Mouse (Mus musculus) left cerebral cortex, postnatal 25 days (tissue): ENCODE data around the gene Rbm4. TPM values are rescaled to one million over a fixed set of nuclear protein-coding genes. Genes with fewer than 3 reads are reported as not detected.
"Not testable (repeated sequence)": the region's sequence is repeated elsewhere in the genome, so short reads cannot be mapped to it uniquely, and the experiment has no call there.

Experiments
- DNase-seq, 2 experiments: peaks; one replicate each; pipeline ENCODE4 v3.0.0; 2022; ENCODE audit warnings: low spot score in 2 of 2, mixed read lengths in 1 of 2
- intact Hi-C: fragments of 180-260 bp; cut with DNase I; formaldehyde crosslinking; loops from one replicate; pipeline ENCODE4 v1.15.1; 2025
- total RNA-seq, 2 experiments: library from RNA; stranded (reverse); gene quantifications; 2 replicates each; pipeline ENCODE4 v1.2.3; 2021

The Rbm4 gene
- 10 to 100 TPM; 74.8 to 76.3 TPM for total RNA-seq

DNA sequence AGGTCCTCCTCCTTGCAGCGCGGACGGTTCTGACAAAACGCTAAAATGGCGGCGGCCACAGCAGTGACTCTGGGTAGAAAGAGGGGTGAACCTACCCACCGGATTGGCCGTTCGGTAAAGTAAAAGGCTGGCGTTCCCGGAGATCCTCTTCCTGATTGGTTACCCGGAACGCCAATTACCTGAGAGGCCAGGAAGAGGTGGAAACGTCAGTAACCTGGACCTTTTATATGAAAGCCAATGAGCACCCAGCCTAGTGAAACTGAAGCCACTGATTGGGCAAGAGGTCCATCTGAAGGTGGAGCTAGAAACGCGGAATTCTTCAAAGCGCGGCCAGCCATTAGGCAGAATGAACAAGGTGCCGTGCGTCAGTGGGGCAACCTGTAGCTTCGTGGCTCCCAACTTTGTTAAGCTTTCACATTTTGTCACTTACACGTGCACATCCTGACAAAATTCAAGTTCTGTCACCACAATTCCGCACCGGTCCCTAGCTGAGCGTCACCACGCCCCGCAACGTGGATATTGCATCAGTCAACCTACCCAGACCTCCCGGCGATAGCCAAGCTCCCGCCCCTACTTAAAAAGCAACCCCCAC, at the start of gene Rbm4:
Gene Rbm4, minus strand, starts transcription at position 71 of the 592 bp plus-strand sequence.
- DNase-seq, result peak; percentile 98 to 100
- intact Hi-C loops, result no loop called here

DNA sequence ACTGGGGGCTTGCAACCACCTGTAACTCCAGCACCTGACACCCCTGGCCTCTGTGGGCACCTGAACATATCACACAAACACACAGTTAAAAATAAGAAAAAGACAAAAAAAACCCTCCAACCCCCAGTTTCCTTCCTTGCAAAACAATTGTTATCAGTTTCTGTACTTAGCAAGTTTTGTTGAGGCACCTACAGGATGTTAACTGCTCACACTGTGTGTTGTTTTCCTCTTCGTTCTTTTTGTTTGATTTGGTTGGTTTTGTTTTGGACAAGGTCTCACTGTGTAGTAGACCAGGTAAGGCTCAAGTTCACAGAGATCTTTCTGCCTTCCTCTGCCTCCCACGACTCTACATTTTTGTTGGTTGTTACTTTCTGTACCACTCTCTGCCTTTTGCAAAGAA, 48.9 kb upstream of the Rbm4 start:
- intact Hi-C loops, result no loop called here
- DNase-seq, result no peak

DNA sequence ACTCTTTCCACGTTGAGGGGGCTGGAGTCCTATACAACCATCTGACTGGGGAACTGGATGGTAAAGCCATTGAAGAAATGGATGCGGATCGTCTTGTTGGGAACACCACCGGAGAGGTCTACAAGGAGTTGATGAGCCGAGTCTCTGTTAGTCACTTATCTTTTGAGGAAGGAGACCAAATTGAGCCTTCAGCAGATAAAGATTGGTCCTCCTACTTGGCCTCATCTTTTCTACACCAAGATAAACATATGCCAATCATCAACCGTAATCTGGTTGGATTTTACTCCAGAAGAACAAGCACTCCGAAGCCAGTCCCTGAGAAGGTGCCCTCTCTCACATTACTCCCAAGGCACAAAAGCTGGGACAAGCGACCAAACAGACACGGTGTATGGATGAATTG, 47.1 kb upstream of the Rbm4 start:
- intact Hi-C loops, result no loop called here
- no peak for DNase-seq

DNA sequence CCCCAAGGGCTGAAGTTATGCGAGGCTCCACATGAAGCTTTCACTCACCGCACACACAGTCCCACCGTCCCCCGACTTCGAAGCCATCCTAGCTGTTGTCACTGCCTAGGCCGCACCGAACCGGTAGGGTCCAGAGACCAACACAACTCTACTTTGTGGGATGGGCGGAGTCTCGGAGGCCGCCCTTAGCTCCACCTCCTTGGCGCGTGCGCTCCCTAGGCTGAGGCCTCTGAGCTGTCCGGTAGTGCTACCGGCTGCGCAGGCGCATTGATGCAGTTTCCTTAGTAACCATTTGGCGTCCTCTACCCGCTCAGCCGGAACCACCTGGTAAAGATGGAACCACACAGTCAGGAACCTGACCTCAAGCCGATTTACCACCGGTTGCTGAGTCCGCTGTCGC, 45.4 kb upstream of the Rbm4 start, which contains the start of the genes Ccs and Ccdc87:
Gene Ccs, minus strand, starts transcription at position 184 of the 400 bp plus-strand sequence.
Gene Ccdc87, plus strand, starts transcription at position 218 of the 400 bp plus-strand sequence.
- intact Hi-C loops, result no loop called here
- DNase-seq, result peak; percentile 97 to 98

DNA sequence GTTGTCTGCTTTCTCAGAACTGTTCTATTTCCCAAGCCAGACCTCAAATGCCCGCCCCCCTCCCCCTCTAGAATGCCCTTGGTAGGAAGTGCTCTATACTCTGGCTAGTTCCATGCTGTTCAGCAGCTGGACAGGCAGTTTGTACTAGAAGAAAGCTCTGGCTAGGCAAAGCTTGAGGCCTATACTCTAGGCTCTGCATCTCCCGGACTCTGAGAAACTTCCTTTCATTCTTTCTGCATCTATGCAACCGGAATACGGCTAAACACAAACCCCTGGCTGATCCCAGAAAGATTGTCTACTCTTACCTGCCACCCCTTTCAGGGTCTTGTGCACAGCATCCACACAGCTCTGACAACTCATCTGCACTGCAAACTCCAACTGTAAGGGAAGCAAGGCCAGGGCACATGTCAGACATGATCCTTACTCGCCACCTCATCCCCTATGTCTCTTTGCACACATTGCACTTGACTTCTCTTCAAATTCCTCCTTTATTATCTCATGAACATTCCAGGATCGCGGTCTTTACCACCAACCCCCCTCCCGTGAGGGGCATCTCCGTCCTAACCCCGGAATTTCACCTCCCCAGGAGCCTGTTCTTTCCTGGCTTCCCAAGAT, 44.9 kb upstream of the Rbm4 start:
- DNase-seq, result no peak
- intact Hi-C loops, result no loop called here

DNA sequence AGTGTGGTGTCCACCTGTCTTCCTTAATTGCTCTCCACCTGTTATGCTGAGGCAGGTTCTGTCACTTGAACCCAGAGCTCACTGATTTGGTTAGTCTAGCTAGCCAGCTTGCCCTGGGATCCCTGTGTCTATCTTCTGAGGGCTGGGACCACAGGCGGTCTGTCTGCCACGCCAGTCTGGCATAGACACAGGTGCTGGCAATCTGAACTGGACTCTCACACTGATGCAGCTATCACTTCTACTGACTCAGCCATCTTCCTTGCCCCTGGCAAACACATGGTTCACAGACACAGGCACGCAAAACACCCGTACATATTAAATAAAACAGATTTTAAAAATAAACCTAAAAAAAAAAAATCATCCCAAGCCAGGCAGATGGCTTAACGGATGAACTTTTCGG, 43.3 kb upstream of the Rbm4 start:
- DNase-seq, result no peak
- intact Hi-C loops, result no loop called here

DNA sequence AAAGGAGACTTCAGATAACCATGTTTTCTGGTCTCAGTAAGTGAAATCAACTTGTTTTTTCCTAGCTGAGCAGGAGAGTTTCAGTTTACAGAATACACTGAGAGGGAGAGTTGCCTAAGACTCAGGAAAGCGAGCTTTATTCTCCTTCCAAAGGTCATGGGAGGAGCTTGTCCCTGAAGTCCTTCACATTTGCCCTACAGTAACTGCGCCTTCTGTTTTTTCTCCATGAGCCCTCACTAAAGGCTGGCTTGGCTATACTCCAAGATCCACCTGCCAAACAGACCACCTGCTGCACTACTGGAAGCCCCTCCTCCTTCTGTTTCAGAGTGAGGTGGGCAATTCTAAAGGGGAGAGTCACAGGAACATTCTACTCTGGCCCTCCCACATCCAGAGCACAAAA, 42.4 kb upstream of the Rbm4 start:
- intact Hi-C loops, result no loop called here
- no peak for DNase-seq

DNA sequence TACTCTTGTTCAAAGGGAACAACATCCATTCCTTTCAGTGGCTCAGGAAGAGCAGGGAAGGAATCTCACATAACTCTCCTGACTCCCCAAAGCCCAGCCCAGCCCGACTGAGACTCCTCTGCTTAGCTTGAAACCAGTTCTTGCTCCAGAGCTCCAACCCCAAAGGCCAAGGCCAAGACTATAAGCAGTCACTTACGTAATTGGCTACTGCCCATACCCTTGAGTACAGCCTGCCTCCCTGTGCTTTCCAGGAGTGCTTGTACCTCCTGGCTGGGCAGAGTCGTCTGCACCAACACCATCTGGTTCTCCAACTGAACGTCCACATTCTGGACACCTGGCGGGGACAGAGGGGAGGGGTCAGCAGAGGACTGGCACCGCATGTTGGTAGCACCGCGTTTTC, 40.3 kb upstream of the Rbm4 start:
- no peak for DNase-seq
- intact Hi-C loops, result no loop called here

DNA sequence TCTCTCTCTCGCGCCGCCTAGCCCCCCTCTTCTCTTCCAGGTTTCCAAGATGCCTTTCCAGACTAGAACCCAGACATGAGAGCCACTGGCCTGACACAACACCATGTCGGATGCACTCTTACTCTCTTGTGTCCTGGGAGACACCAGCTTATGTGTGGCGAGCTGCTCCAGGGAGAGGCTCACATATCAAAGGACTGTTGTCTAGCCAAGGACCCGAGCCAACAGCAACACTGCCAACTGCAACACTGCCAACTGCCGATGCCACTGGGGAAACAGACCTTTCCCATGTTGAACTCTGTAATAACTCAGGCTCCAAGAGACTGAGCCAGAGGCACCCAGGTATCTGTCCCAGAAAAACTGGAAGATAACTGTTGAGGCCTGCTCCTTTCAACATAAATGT, 35.5 kb upstream of the Rbm4 start:
- DNase-seq, result peak; percentile 11 to 22
- intact Hi-C loops, result no loop called here

DNA sequence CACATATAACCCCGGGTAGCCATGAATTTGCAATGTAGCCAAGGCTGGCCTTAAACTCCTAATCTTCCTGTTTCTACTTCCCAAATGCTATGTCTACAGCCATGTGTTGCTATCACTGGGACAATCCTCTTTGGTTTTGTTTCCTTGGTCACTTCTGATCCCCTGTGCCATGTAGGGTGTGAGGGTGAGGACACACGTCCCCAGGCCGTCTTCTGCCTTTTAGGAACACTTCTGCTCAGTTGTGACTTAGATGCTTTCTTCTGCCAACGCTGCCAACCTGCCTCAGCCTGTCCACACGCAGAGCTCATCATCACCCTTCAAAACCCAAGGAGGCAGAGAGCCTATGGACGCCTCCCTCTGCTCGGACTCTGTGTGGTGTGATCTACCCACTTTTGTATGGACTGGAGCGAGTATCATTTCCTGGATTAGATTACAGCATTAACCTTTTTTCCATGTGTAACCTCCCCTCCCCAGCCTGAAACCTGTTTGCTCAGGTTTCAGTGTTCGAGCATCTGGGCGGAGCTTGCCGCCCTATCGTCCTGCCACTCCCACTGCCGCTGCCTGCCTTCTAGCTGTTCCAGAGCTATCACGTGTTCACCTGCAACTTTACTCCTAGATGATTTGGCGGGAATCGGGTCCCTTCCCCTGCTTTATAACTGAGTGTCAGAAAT, 34.9 kb upstream of the Rbm4 start:
- intact Hi-C loops, result no loop called here
- DNase-seq, result no peak

DNA sequence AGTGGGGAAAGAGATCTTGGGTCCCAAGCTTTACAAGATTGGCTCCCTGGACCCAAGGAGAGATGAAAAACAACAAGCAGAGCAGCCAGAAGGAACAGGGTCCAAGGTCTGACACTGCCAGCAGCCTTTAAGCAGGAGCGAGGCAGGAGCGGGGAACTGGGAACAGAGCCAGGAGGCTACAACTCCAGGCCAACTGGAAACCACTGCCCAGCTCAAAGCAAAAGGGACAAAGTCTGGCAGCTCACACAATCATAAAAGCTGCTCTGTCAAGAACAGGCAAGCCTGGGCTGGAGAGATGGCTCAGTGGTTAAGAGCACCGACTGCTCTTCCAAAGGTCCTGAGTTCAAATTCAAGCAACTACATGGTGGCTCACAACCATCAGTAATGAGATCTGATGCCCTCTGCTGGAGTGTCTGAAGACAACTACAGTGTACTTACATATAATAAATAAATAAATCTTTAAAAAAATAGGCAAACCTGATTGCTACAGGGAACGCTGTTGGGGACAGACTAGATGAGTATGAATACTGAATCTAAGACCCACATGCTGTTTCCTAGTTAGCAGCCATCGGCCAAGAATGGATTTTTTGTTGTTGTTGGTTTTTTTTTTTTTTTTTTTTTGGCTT, 27.1 kb upstream of the Rbm4 start:
- peak; percentile 55 to 78 for DNase-seq
- intact Hi-C loops, result no loop called here

DNA sequence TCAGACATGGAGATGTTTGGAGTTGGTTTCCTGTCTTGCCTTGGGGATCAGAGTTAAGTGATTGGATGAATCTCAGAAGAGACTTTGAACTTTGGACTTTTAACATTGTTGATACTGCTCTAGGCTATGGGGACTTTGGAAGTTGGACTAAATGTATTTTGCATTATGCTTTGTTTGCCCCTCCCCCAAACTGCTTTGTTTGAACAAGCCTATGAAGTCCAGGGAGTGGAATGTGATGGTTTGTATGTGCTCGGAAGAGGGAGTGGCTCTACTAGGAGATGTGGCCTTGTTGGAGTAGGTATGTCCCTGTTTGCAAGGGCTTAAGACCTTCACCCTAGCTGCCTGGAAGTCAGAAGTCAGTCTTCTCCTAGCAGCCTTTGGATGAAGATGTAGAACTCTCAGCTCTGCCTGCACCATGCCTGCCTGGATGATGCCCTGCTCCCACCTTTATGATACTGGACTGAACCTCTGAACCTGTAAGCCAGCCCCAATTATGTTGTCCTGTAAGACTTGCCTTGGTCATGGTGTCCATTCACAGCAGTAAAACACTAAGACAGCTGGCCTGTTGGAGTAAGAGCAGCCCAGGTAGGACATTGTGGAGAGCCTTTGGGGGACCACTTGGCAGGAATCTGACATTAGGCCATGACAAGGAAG, 23.6 kb upstream of the Rbm4 start:
- DNase-seq, result no peak
- intact Hi-C loops, result no loop called here

DNA sequence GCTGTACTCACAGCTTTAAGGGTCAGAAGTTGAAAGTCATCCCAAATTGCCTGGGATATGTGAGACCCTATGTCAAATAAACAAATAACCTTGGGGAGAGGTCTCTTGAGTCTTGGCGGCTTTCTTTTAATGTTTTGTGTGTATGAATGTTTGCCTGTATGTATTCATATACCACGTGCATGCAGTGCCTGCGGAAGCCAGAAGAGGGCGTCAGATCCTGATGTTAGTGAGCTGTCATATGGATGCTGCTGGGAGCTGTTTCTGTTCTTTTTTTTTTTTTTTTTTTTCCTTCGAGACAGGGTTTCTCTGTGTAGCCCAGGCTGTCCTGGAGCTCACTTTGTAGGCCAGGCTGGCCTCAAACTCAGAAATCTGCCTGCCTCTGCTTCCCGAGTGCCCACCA, 19.3 kb upstream of the Rbm4 start:
- intact Hi-C loops, result no loop called here
- no peak for DNase-seq

DNA sequence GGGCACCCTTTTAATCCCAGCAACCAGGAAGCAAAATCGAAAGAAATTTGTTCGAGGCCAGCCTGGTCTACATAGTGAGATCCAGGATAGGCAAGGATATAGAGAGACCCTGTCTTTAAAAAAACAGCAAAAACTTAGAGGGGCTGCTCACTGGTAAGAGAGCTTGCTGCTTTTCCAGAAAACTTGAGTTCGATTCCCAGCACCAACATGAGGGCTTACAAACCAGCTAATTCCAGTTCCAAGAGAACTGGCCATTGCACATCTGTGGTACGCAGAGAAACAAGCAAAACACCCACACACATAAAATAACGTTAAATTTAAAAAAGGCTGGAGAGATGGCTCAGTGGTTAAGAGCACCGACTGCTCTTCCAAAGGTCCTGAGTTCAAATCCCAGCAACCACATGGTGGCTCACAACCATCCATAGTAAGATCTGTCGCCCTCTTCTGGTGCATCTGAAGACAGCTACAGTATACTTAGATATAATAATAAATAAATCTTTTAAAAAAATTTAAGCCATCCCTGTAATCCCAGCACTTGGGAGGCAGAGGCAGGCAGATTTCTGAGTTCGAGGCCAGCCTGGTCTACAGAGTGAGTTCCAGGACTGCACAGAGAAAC, 18.7 kb upstream of the Rbm4 start:
- intact Hi-C loops, DNase-seq: not testable (repeated sequence)

DNA sequence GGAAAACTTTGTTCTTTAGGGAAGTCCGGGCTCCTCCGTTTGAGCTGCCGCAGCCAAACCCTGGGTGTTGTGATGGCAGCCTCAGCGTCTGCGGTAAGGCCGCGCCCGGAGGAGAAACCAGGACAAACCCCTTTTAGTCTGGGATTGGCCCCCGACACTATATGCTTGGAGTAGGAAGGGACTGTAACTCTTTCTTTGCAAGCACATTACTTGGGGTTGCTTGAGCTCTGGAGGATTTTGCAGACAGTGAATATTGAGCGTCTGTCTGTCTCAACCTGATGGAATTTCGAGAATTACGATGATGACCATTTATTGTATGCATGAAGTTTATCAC, 18.2 kb upstream of the Rbm4 start:
- intact Hi-C loops, result loop anchor here (1.0 kb wide), 1 partner anchor 56 kb away; the partner anchor contains the start of gene Rbm4b
- DNase-seq, result no peak

DNA sequence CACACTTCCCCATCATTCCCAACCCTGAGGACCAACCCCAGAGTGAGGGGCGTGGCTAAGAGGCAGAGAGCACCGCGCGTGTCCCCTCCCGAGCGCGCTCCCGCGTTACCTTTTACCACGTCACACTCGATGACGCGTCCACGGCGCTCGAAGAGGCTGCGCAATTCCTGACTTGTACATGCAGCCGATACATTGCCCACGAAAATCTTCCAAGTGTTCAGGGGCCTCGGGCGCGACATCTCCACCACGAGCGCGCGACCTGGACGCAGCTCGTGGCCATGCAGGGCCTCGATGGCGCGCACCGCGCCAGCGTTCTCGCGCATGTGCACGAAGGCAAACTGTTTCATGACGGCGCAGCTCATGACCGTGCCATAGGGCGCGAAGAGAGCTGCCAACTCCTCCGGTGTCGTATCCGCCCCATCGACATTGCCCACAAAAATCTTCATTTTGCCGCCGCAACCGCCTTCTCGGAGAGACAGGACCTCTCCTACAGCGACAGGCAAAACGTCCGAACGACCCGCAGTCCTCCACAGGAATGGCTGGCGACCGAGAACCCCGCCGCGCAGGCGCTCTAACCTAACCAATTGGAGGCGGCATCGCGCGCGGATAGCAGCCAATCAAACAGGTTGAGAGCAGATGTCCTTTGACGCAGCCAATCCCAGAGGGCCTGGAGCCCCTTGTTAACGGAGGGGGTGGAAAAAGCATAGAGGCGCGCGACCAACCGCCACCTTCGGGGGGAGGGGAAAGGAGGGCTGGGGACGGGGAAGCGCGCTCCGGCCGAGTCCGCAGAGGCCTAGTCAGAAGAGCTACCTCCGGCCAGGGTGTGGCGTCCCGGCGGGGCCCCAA, 17.6 kb upstream of the Rbm4 start, which contains the start of the genes Gm21992 and Rbm14:
Gene Gm21992, minus strand, starts transcription at position 550 of the 846 bp plus-strand sequence.
Gene Rbm14, minus strand, starts transcription at position 572 of the 846 bp plus-strand sequence.
- intact Hi-C loops, result loop anchor here (1.0 kb wide), 1 partner anchor 55 kb away; the partner anchor contains the start of gene Rbm4b
- peak; percentile 99 for DNase-seq

DNA sequence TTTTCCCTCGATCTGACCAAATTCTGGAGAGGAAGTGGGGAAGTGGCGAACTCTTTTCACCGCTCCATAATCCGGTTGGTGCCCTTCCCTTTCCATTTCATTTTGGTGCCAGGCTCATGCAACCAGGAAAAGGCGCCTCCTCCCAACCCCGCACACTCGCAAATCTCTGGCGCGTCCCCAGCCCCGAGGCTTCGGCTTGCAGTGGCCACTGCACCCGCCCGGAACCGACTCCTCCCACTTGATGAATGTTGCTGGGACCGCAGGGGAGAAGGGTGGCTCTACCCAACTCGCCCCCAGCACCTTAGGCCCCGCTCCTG, 17.0 kb upstream of the Rbm4 start:
- no peak for DNase-seq
- intact Hi-C loops, result loop anchor here (1.0 kb wide), 1 partner anchor 54 kb away; the partner anchor contains the start of gene Rbm4b

DNA sequence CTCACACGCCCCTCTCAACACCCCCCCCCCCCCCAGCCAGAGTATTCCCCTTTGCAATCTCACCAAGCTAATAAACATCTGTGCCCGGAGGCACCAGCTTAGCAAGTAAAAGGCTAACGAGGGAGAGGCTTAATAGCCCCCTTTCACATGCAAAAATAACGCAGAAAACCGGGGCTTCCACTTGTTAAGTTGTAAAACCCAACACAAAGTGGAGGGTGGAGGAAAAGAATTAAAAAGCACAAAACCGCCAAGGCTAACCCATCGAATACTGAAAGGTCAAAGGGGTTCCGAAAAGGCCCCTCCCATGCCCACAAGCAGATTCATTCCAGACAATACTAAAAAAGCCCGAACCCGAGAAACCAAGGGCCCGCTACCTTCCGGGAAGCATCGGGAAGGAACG, 16.6 kb upstream of the Rbm4 start:
- DNase-seq, result no peak
- intact Hi-C loops, result no loop called here

DNA sequence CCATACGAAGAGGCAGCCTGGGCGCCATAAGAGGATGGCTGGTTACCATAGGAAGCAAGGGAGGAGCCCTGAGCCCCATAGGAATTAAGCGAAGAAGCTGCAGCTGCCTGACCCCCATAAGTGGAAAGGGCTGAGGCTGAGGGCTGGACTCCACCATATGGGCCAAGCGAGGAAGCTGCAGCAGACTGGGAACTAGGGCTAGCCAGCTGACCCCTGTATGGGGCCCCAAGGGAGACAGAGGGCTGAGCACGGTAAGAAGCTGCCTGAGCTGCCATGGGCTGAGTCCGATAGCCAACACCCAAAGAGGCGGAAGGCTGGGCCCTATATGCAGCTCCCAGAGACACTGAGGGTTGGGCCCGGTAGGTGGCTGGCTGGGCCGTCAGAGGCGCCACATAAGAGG, 9.6 kb upstream of the Rbm4 start:
- intact Hi-C loops, result no loop called here
- DNase-seq, result no peak
